Mouse (Mus musculus): ENCODE results near the gene Cttnbp2nl. TPM values are rescaled to one million over a fixed set of nuclear protein-coding genes. Genes with fewer than 3 reads are reported as not detected.

Cttnbp2nl gene
- polyA plus RNA-seq, 1 experiment from 2014 or later = 53.1 TPM

DNA sequence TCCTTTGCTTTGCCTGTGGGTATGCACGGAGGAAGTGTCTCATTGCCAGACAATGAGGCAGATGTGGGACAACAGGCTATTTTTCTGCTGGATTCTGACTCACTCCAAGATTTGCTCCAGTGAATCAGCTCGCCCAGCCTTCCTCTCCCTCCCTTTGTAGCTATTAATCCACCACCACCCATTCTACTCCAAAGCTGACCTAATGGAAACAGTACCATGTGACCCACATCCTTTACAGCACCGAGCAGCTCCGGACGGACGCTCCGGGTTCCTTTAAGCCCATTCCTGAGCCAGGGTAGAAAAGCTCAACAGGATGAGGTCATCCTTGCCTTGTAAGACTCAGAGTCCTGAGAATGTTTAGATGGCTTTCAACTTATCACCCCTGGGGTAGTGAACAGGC is 2.0 kb upstream of the Cttnbp2nl start:
- Histone ChIP-seq H3K9ac (no peak overlapping the region), H3K27me3 (peaks cover 7% of the 10 kb centered on the region; the same call in 1 of the 2 replicates), H3K4me1 (peaks cover 24% of the 10 kb centered on the region), H3K4me3 (replicated peaks) (no peak overlapping the region), H3K27ac (no peak overlapping the region), H3K36me3 (replicated peaks) (no peaks in the 10 kb centered on the region), H3K4me2 (no peak overlapping the region), H3K9me3 (no peaks in the 10 kb centered on the region)
- WGBS = 59% methylated on average over 7 of the region's 7 CpGs
- no peak for ATAC-seq (ENCODE audit: low FRiP score)

DNA sequence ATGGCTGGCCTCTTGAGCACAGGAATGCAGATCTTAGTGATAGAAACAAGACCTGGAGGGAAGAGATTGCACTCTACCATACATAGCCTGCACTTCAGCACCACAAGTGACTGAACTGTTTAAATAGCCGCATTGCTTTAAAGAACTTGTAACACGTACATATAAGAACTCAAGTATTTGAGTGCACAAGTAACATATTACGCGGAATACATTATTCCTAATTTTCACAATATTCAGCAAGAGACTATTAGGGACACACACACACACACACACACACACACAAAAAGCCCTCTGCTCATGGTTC is 704 bp upstream of the Cttnbp2nl start:
- no peaks in the 10 kb centered on the region for H3K36me3 ChIP-seq (replicated peaks)
- peaks cover 31% of the 10 kb centered on the region for H3K4me1 ChIP-seq
- H3K9me3 ChIP-seq = no peaks in the 10 kb centered on the region
- H3K9ac ChIP-seq = peak overlapping the region; percentile 59; the same call in 1 of the 2 replicates
- peak overlapping the region; percentile 79 for H3K4me2 ChIP-seq
- WGBS = 70% methylated on average over 4 of the region's 4 CpGs
- peak overlapping the region; percentile 78 for H3K4me3 ChIP-seq (replicated peaks)
- H3K27ac ChIP-seq = 0 out of 2 replicates have a peak overlapping the region, but pooled peaks have one; percentile 46
- H3K27me3 ChIP-seq = no peaks in the 10 kb centered on the region
- ATAC-seq (ENCODE audit: low FRiP score) = no peak

DNA sequence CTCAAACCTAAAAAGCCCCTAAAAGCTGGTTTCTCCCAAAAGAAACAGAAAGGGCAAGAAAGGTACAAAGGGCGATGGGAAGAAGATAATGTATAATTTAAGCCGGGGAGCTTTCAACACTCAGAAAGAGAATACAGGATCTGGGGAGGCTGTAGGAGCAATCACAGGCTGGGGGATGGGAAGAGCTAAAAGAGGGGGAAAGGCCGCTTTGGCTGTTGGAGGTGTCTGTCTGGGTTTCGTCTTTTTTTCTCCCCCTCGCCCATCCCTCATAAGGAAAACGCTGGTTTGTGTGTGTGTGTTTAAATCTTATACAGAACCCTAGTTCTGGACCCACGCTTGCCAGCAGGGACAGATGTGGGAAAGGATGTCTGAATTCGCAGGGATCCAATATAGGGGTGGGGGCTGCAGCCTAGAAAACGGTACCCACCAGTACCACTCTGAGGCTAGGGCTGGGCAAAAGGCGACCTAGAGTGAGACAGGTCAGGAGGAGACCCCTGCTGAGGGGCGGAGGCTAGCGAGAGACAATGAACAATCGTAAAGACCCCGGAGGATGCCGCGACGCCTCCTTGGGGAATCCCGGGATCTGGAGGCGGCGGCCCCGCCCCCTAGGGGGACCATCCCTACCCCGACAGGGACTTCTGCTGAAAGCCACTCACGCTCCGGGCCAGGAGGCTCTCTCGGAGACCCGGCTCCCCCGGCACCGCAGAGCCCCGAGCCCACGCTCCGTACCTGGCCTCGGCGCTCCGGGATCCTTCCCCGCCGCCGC is 592 bp downstream of the Cttnbp2nl start:
- WGBS = under 1% methylated on average over 24 of the region's 37 CpGs

DNA sequence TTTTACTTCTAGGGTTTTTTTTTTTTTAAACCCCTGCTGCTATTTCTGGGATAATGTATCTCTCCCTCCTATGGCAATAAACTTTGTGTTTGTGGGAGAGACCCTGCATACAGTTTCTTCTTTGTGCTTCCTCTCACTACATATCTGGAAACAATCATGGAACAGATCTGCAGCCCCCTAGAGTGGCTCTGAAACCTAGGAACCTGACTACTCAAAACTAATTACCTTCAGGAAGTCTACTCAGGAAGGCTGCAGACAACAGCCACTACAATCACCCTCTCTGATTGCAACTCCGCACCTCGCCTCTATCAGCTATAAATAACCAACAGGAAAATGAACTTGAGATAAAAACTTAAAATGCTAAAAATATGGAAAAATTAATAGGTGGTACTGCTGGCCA is 1.8 kb downstream of the Cttnbp2nl start:
- ATAC-seq (ENCODE audit: low FRiP score) = no peak

More for the DNA sequence above, 592 bp downstream of the Cttnbp2nl start:
- peak overlapping the region; percentile 84 for H3K9ac ChIP-seq
- no peaks in the 10 kb centered on the region for H3K9me3 ChIP-seq
- no peaks in the 10 kb centered on the region for H3K27me3 ChIP-seq
- H3K4me1 ChIP-seq = peaks cover 34% of the 10 kb centered on the region
- H3K27ac ChIP-seq = peak overlapping the region; percentile 92
- peak; percentile 74 for ATAC-seq (ENCODE audit: low FRiP score)
- H3K4me2 ChIP-seq = peak overlapping the region; percentile 79
- H3K36me3 ChIP-seq (replicated peaks) = no peaks in the 10 kb centered on the region
- peak overlapping the region; percentile 78 for H3K4me3 ChIP-seq (replicated peaks)

DNA sequence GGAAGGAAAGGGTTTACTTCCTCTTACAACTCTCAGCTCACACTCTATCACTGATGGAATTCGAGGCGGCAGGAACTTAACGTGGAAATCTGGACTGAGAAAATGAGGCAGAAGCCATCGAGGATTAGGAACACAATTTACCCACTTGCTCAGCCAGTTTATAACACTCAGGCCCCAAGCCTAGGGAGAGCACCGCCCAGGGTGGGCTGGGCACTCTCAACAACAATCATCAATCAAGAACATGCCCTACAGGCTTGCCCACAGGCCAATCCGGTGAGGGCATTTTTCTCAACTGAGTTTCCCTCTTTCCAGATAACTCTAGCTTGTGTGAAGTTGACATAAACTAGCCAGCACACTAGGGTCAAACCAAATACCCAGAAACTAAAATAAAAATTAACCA is 3.1 kb downstream of the Cttnbp2nl start:
- ATAC-seq (ENCODE audit: low FRiP score) = no peak
- Histone ChIP-seq H3K9ac (no peak overlapping the region), H3K27ac (no peak overlapping the region), H3K36me3 (replicated peaks) (no peaks in the 10 kb centered on the region), H3K4me3 (replicated peaks) (no peak overlapping the region), H3K9me3 (no peaks in the 10 kb centered on the region), H3K4me1 (peaks cover 42% of the 10 kb centered on the region), H3K27me3 (no peaks in the 10 kb centered on the region), H3K4me2 (peak overlapping the region; percentile 19)
- WGBS = 89% methylated on average over 6 of the region's 6 CpGs

More for the DNA sequence above, 1.8 kb downstream of the Cttnbp2nl start:
- Histone ChIP-seq H3K4me2 (peak overlapping the region; percentile 79), H3K36me3 (replicated peaks) (no peaks in the 10 kb centered on the region), H3K9ac (no peak overlapping the region), H3K4me1 (peaks cover 37% of the 10 kb centered on the region), H3K27me3 (no peaks in the 10 kb centered on the region), H3K9me3 (no peaks in the 10 kb centered on the region), H3K27ac (no peak overlapping the region), H3K4me3 (replicated peaks) (peak overlapping the region; percentile 78)
- 67% methylated on average over 2 of the region's 2 CpGs for WGBS

DNA sequence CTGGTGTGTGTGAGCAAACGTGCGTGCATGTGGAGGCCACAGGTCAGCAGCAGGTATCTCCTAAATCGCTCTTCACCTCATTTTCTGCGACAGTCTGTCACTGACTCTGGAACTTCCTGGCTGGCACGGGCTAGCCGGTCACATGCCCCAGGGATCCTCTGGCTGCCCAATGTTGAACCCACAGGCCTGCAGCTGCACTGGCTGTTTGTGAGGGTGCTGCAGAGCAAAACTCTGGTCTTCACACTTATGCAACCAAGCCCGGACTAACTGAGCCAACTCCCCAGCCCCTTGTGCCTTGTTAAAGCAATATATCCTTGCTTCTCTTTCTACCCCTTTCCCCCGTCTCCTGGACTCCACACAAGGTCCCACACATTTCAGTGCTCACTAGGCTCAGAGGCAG is 5.3 kb downstream of the Cttnbp2nl start:
- H3K27me3 ChIP-seq = no peaks in the 10 kb centered on the region
- WGBS = 85% methylated on average over 8 of the region's 8 CpGs
- H3K9me3 ChIP-seq = no peaks in the 10 kb centered on the region
- no peaks in the 10 kb centered on the region for H3K36me3 ChIP-seq (replicated peaks)
- H3K9ac ChIP-seq = no peak overlapping the region
- ATAC-seq (ENCODE audit: low FRiP score) = no peak
- H3K4me3 ChIP-seq (replicated peaks) = no peak overlapping the region
- H3K4me2 ChIP-seq = no peak overlapping the region
- H3K4me1 ChIP-seq = peaks cover 47% of the 10 kb centered on the region
- H3K27ac ChIP-seq = no peak overlapping the region

DNA sequence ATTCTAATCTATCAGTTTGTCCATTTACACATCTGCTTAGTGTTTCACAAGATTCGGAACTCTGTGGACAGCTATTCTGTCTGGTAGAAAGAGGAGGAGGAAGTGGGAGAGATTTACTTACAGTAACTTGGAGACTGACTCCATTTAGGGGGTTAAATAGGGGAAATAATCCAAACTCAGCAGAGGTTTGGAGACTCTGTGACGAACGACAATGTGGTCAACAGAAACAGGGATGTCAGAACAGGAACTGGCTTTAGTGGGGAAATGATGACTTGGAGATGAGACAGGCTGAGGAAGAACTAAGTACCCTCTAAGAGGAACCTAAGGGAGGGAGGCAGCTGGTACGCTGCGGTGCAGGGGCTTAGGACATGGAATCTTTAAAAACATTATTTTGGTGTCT is 6.1 kb downstream of the Cttnbp2nl start:
- no peak for ATAC-seq (ENCODE audit: low FRiP score)
- no peaks in the 10 kb centered on the region for H3K36me3 ChIP-seq (replicated peaks)
- H3K4me2 ChIP-seq = no peak overlapping the region
- no peak overlapping the region for H3K4me3 ChIP-seq (replicated peaks)
- peaks cover 46% of the 10 kb centered on the region for H3K4me1 ChIP-seq
- no peak overlapping the region for H3K27ac ChIP-seq
- no peaks in the 10 kb centered on the region for H3K27me3 ChIP-seq
- 89% methylated on average over 5 of the region's 5 CpGs for WGBS
- no peaks in the 10 kb centered on the region for H3K9me3 ChIP-seq
- no peak overlapping the region for H3K9ac ChIP-seq

DNA sequence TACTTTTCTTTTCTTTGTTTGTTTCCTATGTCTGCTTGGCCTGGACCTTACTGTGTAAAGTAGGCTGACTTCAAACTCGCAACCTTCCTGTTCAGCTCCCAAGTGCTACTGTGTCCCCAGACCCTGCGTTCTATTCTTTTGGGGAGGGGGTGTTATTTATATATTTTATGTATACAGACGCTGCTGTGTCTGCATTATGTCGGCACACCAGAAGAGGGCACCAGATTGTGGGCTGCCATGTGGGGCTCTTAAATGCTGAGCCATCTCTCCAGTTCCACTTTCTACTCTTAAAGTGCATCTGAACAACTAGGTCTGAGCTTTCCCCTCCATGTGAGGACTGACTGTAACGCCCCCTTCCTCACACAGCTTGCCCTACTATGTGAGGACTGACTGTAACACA is 9.2 kb downstream of the Cttnbp2nl start:
- Histone ChIP-seq H3K4me3 (replicated peaks) (no peak overlapping the region), H3K9ac (no peak overlapping the region), H3K27ac (no peak overlapping the region), H3K27me3 (no peaks in the 10 kb centered on the region), H3K4me1 (peaks cover 29% of the 10 kb centered on the region; the same call in 1 of the 2 replicates), H3K36me3 (replicated peaks) (no peaks in the 10 kb centered on the region; the same call in 1 of the 2 replicates), H3K9me3 (no peaks in the 10 kb centered on the region), H3K4me2 (no peak overlapping the region)
- WGBS = 87% methylated on average over 5 of the region's 5 CpGs
- no peak for ATAC-seq (ENCODE audit: low FRiP score)

DNA sequence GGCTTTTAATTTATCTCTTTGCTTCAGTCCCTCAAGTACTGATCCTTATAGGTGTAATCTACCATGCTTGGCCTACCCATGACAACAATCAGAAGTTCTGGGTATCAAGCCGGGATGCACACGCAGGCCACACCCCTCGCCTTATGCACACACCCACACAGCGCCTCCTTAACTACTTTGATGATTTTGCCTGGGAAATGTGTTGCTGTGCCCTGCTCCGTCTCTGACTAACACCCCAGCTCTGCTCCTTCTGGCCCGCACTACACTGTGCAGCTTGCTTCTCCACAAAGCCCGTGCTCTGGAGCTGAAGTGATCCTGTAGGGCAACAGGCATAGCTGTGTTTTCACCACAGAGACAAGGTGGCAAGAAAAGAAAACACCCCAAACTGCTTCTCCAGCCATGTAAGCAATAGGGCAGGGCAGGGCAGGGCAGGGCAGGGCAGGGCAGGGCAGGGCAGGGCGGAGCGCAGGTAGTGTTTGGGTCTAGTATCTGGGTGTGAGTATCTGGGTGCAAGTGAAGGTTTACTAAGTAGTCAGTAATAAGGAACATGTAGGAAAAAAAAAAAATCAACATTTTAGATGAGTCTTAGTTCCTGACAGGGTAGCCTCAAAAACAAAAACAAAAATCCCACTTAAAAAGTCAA is 11.8 kb downstream of the Cttnbp2nl start:
- Histone ChIP-seq H3K4me2 (no peak overlapping the region), H3K27me3 (no peaks in the 10 kb centered on the region), H3K27ac (no peak overlapping the region), H3K4me3 (replicated peaks) (no peak overlapping the region), H3K9ac (no peak overlapping the region), H3K9me3 (no peaks in the 10 kb centered on the region), H3K36me3 (replicated peaks) (peaks cover 22% of the 10 kb centered on the region), H3K4me1 (peaks cover 20% of the 10 kb centered on the region; the same call in 1 of the 2 replicates)
- 0 out of 2 replicates have a peak, but pooled peaks have one; percentile 30 for ATAC-seq (ENCODE audit: low FRiP score)
- 92% methylated on average over 9 of the region's 9 CpGs for WGBS

DNA sequence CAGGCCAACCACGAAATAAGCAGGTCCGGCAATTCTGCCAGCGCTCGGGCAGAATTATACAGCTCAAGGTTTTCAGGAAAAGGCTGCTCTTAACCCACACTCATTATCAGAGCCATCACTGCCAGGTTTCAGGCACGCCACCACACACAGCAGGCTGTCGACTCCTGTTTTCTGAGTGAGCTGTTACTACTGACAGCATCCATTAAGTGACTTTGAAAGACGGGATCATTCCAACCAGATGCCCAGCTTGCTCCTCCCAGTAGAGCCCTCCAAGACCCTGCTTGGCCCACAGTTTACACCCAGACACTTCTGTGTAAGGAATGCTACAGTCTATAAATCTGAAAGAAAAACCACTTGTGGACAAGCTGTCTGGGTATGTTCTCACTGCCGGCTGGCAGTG is 12.9 kb downstream of the Cttnbp2nl start:
- no peaks in the 10 kb centered on the region for H3K9me3 ChIP-seq
- H3K4me3 ChIP-seq (replicated peaks) = no peak overlapping the region
- WGBS = 59% methylated on average over 8 of the region's 8 CpGs
- no peaks in the 10 kb centered on the region for H3K27me3 ChIP-seq
- peaks cover 17% of the 10 kb centered on the region; the same call in 1 of the 2 replicates for H3K4me1 ChIP-seq
- H3K4me2 ChIP-seq = no peak overlapping the region
- no peak for ATAC-seq (ENCODE audit: low FRiP score)
- H3K36me3 ChIP-seq (replicated peaks) = peaks cover 33% of the 10 kb centered on the region
- no peak overlapping the region for H3K9ac ChIP-seq
- H3K27ac ChIP-seq = no peak overlapping the region

DNA sequence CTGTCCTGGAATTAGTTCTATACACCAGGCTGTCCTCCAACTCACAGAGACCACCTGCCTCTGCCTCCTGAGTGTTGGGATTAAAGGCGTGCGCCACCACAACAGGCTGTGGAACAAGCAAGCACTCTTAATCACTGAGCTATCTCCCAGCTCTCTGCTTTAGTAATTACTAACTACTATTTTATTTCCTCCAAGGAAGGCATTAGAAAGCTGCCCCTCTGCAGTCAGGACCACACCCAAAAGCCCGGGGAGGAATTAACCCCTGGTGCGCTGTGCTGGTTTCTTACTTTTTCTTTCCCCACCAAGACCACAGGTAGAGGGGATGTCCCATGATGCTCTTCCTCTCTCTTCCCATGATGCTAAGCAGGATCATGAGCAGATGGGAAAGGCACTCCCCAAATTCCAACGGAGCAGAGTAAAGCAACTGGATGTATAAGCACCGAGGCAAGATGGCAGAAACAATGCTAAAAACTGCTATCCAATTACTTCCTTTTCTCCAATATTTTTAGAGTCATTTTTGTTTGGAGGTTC is 15.6 kb downstream of the Cttnbp2nl start:
- Histone ChIP-seq H3K4me1 (0 out of 2 replicates have a peak, but pooled peaks cover 7% of the 10 kb centered on the region), H3K9ac (no peak overlapping the region), H3K9me3 (no peaks in the 10 kb centered on the region), H3K36me3 (replicated peaks) (peaks cover 58% of the 10 kb centered on the region), H3K27me3 (no peaks in the 10 kb centered on the region), H3K27ac (no peak overlapping the region), H3K4me3 (replicated peaks) (no peak overlapping the region), H3K4me2 (no peak overlapping the region)
- ATAC-seq (ENCODE audit: low FRiP score) = no peak
- WGBS = 90% methylated on average over 6 of the region's 6 CpGs

DNA sequence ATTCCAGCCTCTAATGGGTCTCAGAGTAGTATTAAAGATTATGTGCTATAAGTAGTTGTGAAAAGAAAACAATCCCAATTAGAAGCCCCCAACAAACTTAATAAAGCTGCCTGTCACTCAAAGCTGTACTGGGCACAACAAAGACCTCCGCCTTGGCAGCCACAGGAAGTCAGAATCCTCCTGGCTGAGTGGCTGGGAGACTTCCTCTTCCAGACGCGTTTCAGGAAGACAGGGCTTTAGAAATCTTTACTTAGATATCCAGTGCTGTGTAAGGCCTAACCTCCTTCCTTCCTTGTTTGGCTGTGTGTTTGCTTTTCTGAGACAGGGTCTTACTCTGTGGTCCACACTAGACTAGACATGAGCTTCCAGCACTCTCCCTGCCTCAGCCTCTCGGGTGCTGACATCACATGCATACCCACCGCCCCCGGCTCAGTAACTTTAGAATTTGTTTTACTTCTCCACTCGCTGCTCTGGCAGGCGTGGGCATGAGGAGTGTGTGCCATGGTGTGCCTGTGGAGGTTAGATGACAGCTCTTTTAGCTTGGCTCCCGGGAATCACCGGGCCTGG is 16.6 kb downstream of the Cttnbp2nl start:
- Histone ChIP-seq H3K27me3 (no peaks in the 10 kb centered on the region), H3K9me3 (no peaks in the 10 kb centered on the region), H3K9ac (no peak overlapping the region), H3K4me1 (0 out of 2 replicates have a peak, but pooled peaks cover 7% of the 10 kb centered on the region), H3K27ac (no peak overlapping the region), H3K4me3 (replicated peaks) (no peak overlapping the region), H3K4me2 (no peak overlapping the region), H3K36me3 (replicated peaks) (peaks cover 67% of the 10 kb centered on the region)
- no peak for ATAC-seq (ENCODE audit: low FRiP score)
- WGBS = 89% methylated on average over 10 of the region's 10 CpGs
